Mouse (Mus musculus): Measurements from ENCODE around the gene Ttll5.

Gene Ttll5

GRCm38 (mm10) chr12:86100711-86101110 is 276.3 kb downstream of the Ttll5 start:
- DNase-seq (ENCODE audit: low spot score in 2 of 2): no peak

DNA sequence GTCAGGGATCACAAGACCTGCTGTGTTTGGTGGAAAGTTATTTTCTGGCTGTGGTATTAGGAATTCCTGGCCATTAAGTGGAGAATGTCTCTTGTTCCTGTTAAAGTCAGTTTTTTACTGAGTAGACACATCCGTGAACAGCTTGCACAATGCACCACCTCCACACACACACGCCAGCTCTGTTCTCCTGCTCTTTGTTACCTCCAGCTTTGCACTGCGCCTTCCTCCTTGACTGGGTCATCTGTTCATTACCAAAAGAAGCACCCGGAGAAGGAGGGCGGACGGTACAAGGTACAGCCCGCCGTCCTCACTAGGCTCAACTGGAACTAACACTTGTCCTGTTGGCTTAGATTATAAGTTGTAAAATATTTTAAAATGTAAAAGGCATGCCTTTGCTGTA is 278.2 kb downstream of the Ttll5 start:
- DNase-seq (ENCODE audit: low spot score in 2 of 2): no peak

- no peak for DNase-seq (ENCODE audit: low spot score in 2 of 2)
Observed at GRCm38 (mm10) chr12:86103391-86103790, 278.9 kb downstream of the Ttll5 start.

DNA sequence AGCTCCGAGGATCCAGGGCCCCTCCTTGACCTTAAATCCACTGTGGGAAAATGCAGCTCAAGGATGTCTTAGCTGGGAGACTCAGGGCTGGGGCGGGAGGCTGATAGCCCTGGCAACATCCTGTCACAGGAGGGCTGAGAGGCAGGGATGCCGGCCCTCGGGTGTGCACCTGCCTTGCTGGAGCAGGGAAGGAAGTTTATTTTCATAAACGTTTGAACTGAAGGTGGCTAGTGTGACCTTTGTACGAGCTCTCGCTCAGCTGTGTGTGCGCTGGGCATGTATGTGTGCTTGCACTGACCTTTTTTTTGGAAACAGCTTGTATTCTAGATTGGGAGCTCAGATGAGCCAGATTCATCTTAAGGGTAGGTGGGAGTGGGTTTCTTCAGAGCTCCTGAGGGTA is 279.4 kb downstream of the Ttll5 start:
- DNase-seq (ENCODE audit: low spot score in 2 of 2): no peak

- DNase-seq (ENCODE audit: low spot score in 2 of 2): no peak
Observed at GRCm38 (mm10) chr12:86104297-86104696, 279.8 kb downstream of the Ttll5 start.

GRCm38 (mm10) chr12:86105546-86105945 is 281.1 kb downstream of the Ttll5 start:
- no peak for DNase-seq (ENCODE audit: low spot score in 2 of 2)

GRCm38 (mm10) chr12:86106086-86106485 is 281.6 kb downstream of the Ttll5 start:
- no peak for DNase-seq (ENCODE audit: low spot score in 2 of 2)

DNA sequence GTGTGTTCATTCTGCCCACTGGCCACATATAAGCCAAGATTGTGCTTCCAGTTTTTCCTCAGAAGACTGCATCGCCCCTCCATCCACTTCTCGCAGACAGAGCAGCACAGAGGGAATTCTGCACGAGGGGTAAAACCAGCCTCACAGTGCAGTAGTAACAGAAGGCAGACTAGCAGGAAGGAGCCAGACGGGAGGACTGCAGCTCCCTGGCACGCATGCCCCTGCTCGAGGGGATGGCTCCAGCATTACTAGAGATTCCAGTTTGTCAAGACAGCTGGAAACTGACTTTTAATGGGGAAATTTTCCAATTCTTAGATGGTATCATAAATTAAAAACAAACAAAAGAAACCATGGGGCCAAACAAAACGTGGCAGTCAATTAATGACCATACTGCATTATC is 283.2 kb downstream of the Ttll5 start:
- DNase-seq (ENCODE audit: low spot score in 2 of 2): no peak

GRCm38 (mm10) chr12:86109531-86109930 is 285.1 kb downstream of the Ttll5 start:
- no peak for DNase-seq (ENCODE audit: low spot score in 2 of 2)

- peak in 1 of 2 experiments; percentile 36 for DNase-seq (ENCODE audit: low spot score in 2 of 2)
Observed at GRCm38 (mm10) chr12:86110637-86111036, 286.2 kb downstream of the Ttll5 start.

Measured in thymus, postnatal 10 days (tissue).